Mouse (Mus musculus) neural tube, embryonic 11.5 days (tissue): ENCODE measurements around the gene Kcnmb1. TPM values are rescaled to one million over a fixed set of nuclear protein-coding genes. Genes with fewer than 3 reads are reported as not detected.

Experiments used
- ATAC-seq: fragments of 200-750 bp; cut with Nextera tagmentation; 2 replicates; pipeline ENCODE4 v1.8.0; 2017; ENCODE audit warnings: moderate number of reproducible peaks, mild to moderate bottlenecking, moderate TSS enrichment, moderate library complexity; ENCODE audit not compliant: insufficient read depth, low FRiP score, low TSS enrichment
- DNase-seq: peaks from one replicate; pipeline ENCODE4 v3.0.0-alpha.2; 2015; ENCODE audit warnings: low spot score
- H3K27ac ChIP-seq: fragments of 300-500 bp; sonication (generic); 2 replicates; pipeline ENCODE4 v1.5.1; 2014; ENCODE audit warnings: low read depth, mild to moderate bottlenecking, low read length
- H3K27me3 ChIP-seq: fragments of 300-500 bp; sonication (generic); 2 replicates; pipeline ENCODE4 v1.6.1; 2014; ENCODE audit warnings: mild to moderate bottlenecking, low read length, mixed read lengths; ENCODE audit not compliant: control insufficient read depth, insufficient read depth
- H3K36me3 ChIP-seq: fragments of 300-500 bp; sonication (generic); 2 replicates; pipeline ENCODE4 v1.6.1; 2014; ENCODE audit warnings: mild to moderate bottlenecking, low read length, moderate library complexity, mixed read lengths; ENCODE audit not compliant: control insufficient read depth, insufficient read depth
- H3K4me1 ChIP-seq: fragments of 300-500 bp; sonication (generic); 2 replicates; pipeline ENCODE4 v1.6.1; 2014; ENCODE audit warnings: low read length, mixed read lengths; ENCODE audit not compliant: control insufficient read depth, insufficient read depth
- H3K4me2 ChIP-seq: fragments of 300-500 bp; sonication (generic); 2 replicates; pipeline ENCODE4 v1.6.1; 2014; ENCODE audit warnings: low read depth, mild to moderate bottlenecking, moderate library complexity
- H3K4me3 ChIP-seq: fragments of 300-500 bp; sonication (generic); 2 replicates; pipeline ENCODE4 v1.5.1; 2014; ENCODE audit warnings: low read depth, low read length
- H3K9ac ChIP-seq: fragments of 300-500 bp; sonication (generic); 2 replicates; pipeline ENCODE4 v1.6.1; 2014; ENCODE audit warnings: mild to moderate bottlenecking, low read length
- H3K9me3 ChIP-seq: fragments of 300-500 bp; sonication (generic); 2 replicates; pipeline ENCODE4 v1.6.1; 2016; ENCODE audit warnings: low read length; ENCODE audit not compliant: control insufficient read depth
- WGBS: fragments of 180-500 bp; shearing (Covaris S2); extraction: QIAGEN DNeasy Blood & Tissue Kit; methylation state at CpG from one replicate; pipeline ENCODE4 v1.1.7; 2014; 5-methylcytosine and 5-hydroxymethylcytosine counted together
- polyA plus RNA-seq: library from polyadenylated mRNA; unstranded; fragments of >200 nt; fragmentation: Nextera tagmentation; extraction: Ambion mirVana; gene quantifications from 2 replicates; pipeline ENCODE4 v1.2.1, GENCODE M21; 2014

The Kcnmb1 gene
- polyA plus RNA-seq, 1 experiment from 2014 or later = 0.17 TPM

- ATAC-seq (no peak), DNase-seq (no peak)
- no peak overlapping the region for H3K4me2 ChIP-seq
- H3K36me3 ChIP-seq = no peaks in the 10 kb centered on the region
- no peak overlapping the region for H3K9ac ChIP-seq
- no peaks in the 10 kb centered on the region for H3K9me3 ChIP-seq
- no peak overlapping the region for H3K27ac ChIP-seq
- no peaks in the 10 kb centered on the region for H3K27me3 ChIP-seq
- H3K4me3 ChIP-seq = no peak overlapping the region
- 84% methylated on average over 6 of the region's 6 CpGs for WGBS
- H3K4me1 ChIP-seq = no peaks in the 10 kb centered on the region
These were observed 49.3 kb downstream of the Kcnmb1 start for GRCm38 (mm10) chr11:34012007-34012652.

Other genes starting within 250 kb of the Kcnmb1 start
- gene Kcnip1, start 30.1 kb downstream of the Kcnmb1 start, polyA plus RNA-seq = 16.0 and 16.7 TPM in 2 replicates
- 1.9 and 2.2 TPM in 2 replicates for gene Lcp2, start 83.9 kb downstream of the Kcnmb1 start, polyA plus RNA-seq
- gene 4930469K13Rik, start 135.5 kb downstream of the Kcnmb1 start, polyA plus RNA-seq = 2.9 and 4.8 TPM in 2 replicates
- not detected in 2 replicates for gene Foxi1, start 245.1 kb downstream of the Kcnmb1 start, polyA plus RNA-seq